ENCODE assay signal across 9 mouse cellular contexts in the genomic region with DNA sequence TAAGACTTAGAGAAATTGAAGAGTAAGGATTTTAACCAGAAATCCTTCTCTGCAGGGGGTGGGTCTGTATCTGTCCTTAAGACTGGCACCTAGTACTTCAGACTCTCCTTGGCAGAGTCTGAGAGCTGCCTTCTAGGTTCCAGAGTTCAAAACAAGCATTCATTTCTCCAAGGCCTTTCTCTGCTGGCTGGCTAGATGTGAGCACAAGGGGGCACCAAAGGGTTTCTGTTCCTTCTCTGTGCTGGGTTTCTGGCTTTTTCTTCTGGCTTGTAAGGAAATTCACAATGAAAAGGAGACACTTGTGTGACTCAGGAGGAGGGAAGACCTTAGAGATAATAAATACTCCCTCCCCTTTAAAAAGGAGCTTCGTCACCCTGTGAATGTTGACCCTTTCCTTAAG.
DNase-seq lines count a peak whose midpoint lies in the region; ATAC-seq and TF ChIP-seq lines count a peak whose summit lies in the region.
"Had no signal": no experiment of that assay in that cellular context is flagged by ENCODE, and none has a peak within 500 bp of the region (broad histone marks: within the 10 kb centered on the region; RNA-seq: fewer than 3 reads in every experiment).

No protein-coding gene starts in this region.

- no peaks in the 10 kb centered on the region for H3K4me1 ChIP-seq in intestine, postnatal 0 days (replicated peaks; ENCODE audit: control insufficient read depth, insufficient read depth, low read length)
- no peaks in the 10 kb centered on the region for H3K4me1 ChIP-seq in intestine, embryonic 15.5 days (replicated peaks)
- no peaks in the 10 kb centered on the region for H3K4me1 ChIP-seq in embryonic facial prominence, embryonic 14.5 days (ENCODE audit: control insufficient read depth, insufficient read depth, low read length)
- H3K4me1 ChIP-seq in neural tube, embryonic 11.5 days (ENCODE audit: control insufficient read depth, insufficient read depth, low read length), result no peaks in the 10 kb centered on the region
- H3K4me1 ChIP-seq: neural tube, embryonic 13.5 days had no signal

- CTCF ChIA-PET in Patski (lab: Charles Lee), result no interaction called here

- H3K9ac ChIP-seq in intestine, postnatal 0 days (ENCODE audit: low read depth, low read length), result no peak overlapping the region
- H3K9ac ChIP-seq in intestine, embryonic 15.5 days, result no peak overlapping the region
- no peak overlapping the region for H3K9ac ChIP-seq in embryonic facial prominence, embryonic 14.5 days (ENCODE audit: low read depth, low read length)
- H3K9ac ChIP-seq in neural tube, embryonic 11.5 days (ENCODE audit: low read length), result no peak overlapping the region
- H3K9ac ChIP-seq: neural tube, embryonic 13.5 days had no signal

- no peak overlapping the region for H3K27ac ChIP-seq in intestine, postnatal 0 days (ENCODE audit: low read depth, low read length)
- no peak overlapping the region for H3K27ac ChIP-seq in intestine, embryonic 15.5 days
- no peak overlapping the region for H3K27ac ChIP-seq in embryonic facial prominence, embryonic 14.5 days (replicated peaks; ENCODE audit: low read depth, low read length)
- no peak overlapping the region for H3K27ac ChIP-seq in neural tube, embryonic 11.5 days (ENCODE audit: low read depth, low read length)
- H3K27ac ChIP-seq: neural tube, embryonic 13.5 days had no signal

- 44% methylated on average over 1 of the region's 1 CpGs for WGBS in intestine, postnatal 0 days
- WGBS in intestine, embryonic 15.5 days, result 37% methylated on average over 1 of the region's 1 CpGs
- WGBS in embryonic facial prominence, embryonic 14.5 days, result 46% methylated on average over 1 of the region's 1 CpGs
- 24% methylated on average over 1 of the region's 1 CpGs for WGBS in neural tube, embryonic 11.5 days

- H3K36me3 ChIP-seq in intestine, postnatal 0 days (ENCODE audit: control insufficient read depth, insufficient read depth), result no peaks in the 10 kb centered on the region
- H3K36me3 ChIP-seq in intestine, embryonic 15.5 days, result no peaks in the 10 kb centered on the region
- no peaks in the 10 kb centered on the region for H3K36me3 ChIP-seq in embryonic facial prominence, embryonic 14.5 days (ENCODE audit: control insufficient read depth, insufficient read depth, low read length)
- H3K36me3 ChIP-seq in neural tube, embryonic 11.5 days (ENCODE audit: control insufficient read depth, insufficient read depth, low read length), result no peaks in the 10 kb centered on the region
- H3K36me3 ChIP-seq: neural tube, embryonic 13.5 days had no signal

- H3K9me3 ChIP-seq in intestine, postnatal 0 days (ENCODE audit: control insufficient read depth), result no peaks in the 10 kb centered on the region
- H3K9me3 ChIP-seq in intestine, embryonic 15.5 days, result no peaks in the 10 kb centered on the region
- H3K9me3 ChIP-seq in embryonic facial prominence, embryonic 14.5 days (ENCODE audit: control insufficient read depth, low read length), result no peaks in the 10 kb centered on the region
- H3K9me3 ChIP-seq in neural tube, embryonic 11.5 days (ENCODE audit: control insufficient read depth, low read length), result no peaks in the 10 kb centered on the region
- H3K9me3 ChIP-seq: neural tube, embryonic 13.5 days had no signal

- in situ Hi-C loops in Patski (cut with MboI; ENCODE audit: low pct_unique_long_range_greater_than_20kb), result no loop called here

- H3K4me3 ChIP-seq in intestine, postnatal 0 days (ENCODE audit: low read depth, low read length), result no peak overlapping the region
- H3K4me3 ChIP-seq in intestine, embryonic 15.5 days (replicated peaks), result no peak overlapping the region
- no peak overlapping the region for H3K4me3 ChIP-seq in embryonic facial prominence, embryonic 14.5 days (ENCODE audit: low read depth, low read length)
- no peak overlapping the region for H3K4me3 ChIP-seq in neural tube, embryonic 11.5 days (ENCODE audit: low read depth, low read length)
- H3K4me3 ChIP-seq: neural tube, embryonic 13.5 days had no signal

- H3K27me3 ChIP-seq in intestine, postnatal 0 days (replicated peaks; ENCODE audit: control insufficient read depth, insufficient read depth, low read length), result no peaks in the 10 kb centered on the region
- H3K27me3 ChIP-seq in intestine, embryonic 15.5 days (replicated peaks), result no peaks in the 10 kb centered on the region
- peaks cover 35% of the 10 kb centered on the region for H3K27me3 ChIP-seq in Patski
- no peaks in the 10 kb centered on the region for H3K27me3 ChIP-seq in embryonic facial prominence, embryonic 14.5 days (replicated peaks; ENCODE audit: control insufficient read depth, insufficient read depth, low read length)
- H3K27me3 ChIP-seq in neural tube, embryonic 11.5 days (ENCODE audit: control insufficient read depth, insufficient read depth, low read length), result no peaks in the 10 kb centered on the region; the same call in 1 of the 2 replicates

- POLR2A ChIA-PET in Patski (lab: Charles Lee), result no interaction called here

- DNase-seq in Patski (ENCODE audit: low read depth, low spot score), result no peak
- DNase-seq in embryonic facial prominence, embryonic 14.5 days (ENCODE audit: low spot score), result peak; percentile 33
- peak; percentile 69 to 74 for DNase-seq in kidney, postnatal 4 days
- DNase-seq in neural tube, embryonic 11.5 days (ENCODE audit: low spot score), result peak; percentile 66
- no peak for DNase-seq in spleen, adult 18-20 months
- DNase-seq in gastrocnemius, adult 8-10 months (ENCODE audit: low spot score in 2 of 2), result no peak

- H3K4me2 ChIP-seq in intestine, postnatal 0 days (replicated peaks; ENCODE audit: low read depth), result no peak overlapping the region
- H3K4me2 ChIP-seq in intestine, embryonic 15.5 days (replicated peaks), result no peak overlapping the region
- no peak overlapping the region for H3K4me2 ChIP-seq in embryonic facial prominence, embryonic 14.5 days (ENCODE audit: low read depth, low read length)
- H3K4me2 ChIP-seq in neural tube, embryonic 11.5 days (ENCODE audit: low read depth), result no peak overlapping the region
- H3K4me2 ChIP-seq: neural tube, embryonic 13.5 days had no signal

- ATAC-seq in intestine, postnatal 0 days, result no peak
- no peak for ATAC-seq in intestine, embryonic 15.5 days
- ATAC-seq in Patski, result no peak
- ATAC-seq in embryonic facial prominence, embryonic 14.5 days (ENCODE audit: low read depth), result no peak
- no peak for ATAC-seq in neural tube, embryonic 11.5 days (ENCODE audit: insufficient read depth, low FRiP score, low TSS enrichment)

- peak; percentile 68 for TF ChIP-seq CTCF in intestine, postnatal 0 days (IDR thresholded peaks at IDR 0.05; ENCODE audit: low read depth)
- TF ChIP-seq CTCF in Patski (IDR thresholded peaks at IDR 0.05), result peak; percentile 71

Comparison
In these comparisons a context has a peak if more than half of its experiments do, and no peak if none do; other contexts are left out.
1. DNase-seq: peak in embryonic facial prominence, embryonic 14.5 days (single experiment), kidney, postnatal 4 days (2 of 2) and neural tube, embryonic 11.5 days (single experiment); none in Patski (single experiment), spleen, adult 18-20 months (0 of 2) and gastrocnemius, adult 8-10 months (0 of 2).